Mouse (Mus musculus) cerebellum, postnatal 4 days (tissue): ENCODE measurements at regions not wholly inside any gene's neighbourhood (a gene's known extent, or its start where the extent isn't known, plus 50 kb on each side); places are given as distances from the start of the nearest gene placed in this dataset.

ENCODE experiments used
- DNase-seq, 2 experiments: peaks; one replicate each; pipeline ENCODE4 v3.0.0; 2022; ENCODE audit warnings: low spot score in 2 of 2, mixed read lengths in 1 of 2

GRCm38 (mm10) chr16:61546043-61546442 lies 940.7 kb upstream of the Epha6 start:
- DNase-seq: peak in 1 of 2 experiments; percentile 5

- no peak for DNase-seq
These were observed 929.4 kb upstream of the Epha6 start for GRCm38 (mm10) chr16:61534775-61535174.
